8 mouse cellular contexts compared by ENCODE assay signal in the genomic region with DNA sequence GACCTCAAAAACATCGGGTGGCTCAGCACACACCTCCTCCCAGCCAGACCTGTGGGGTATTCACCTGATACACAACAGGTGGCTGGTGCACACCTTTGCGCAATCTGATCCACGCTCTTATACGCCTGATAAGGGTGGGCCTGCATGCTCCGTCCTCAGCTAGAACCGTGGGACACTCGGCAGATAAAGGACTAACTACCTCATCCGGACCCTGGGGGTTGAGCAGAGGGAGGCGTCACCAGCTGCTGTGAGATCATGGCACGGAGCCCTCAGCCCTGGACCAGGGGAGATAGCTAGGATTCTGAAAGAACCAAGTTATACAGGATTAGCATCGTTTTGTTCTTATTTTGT. TPM values are rescaled to one million over a fixed set of nuclear protein-coding genes. Genes with fewer than 3 reads are reported as not detected.
DNase-seq lines count a peak whose midpoint lies in the region; ATAC-seq and TF ChIP-seq lines count a peak whose summit lies in the region.

A gene (plus strand): TSS at position 73 of the 351 bp plus-strand sequence.

- H3K9me3 ChIP-seq in hindbrain, postnatal 0 days (ENCODE audit: low read length) = no peaks in the 10 kb centered on the region
- no peaks in the 10 kb centered on the region for H3K9me3 ChIP-seq in limb, embryonic 11.5 days (ENCODE audit: control insufficient read depth, low read length)
- no peaks in the 10 kb centered on the region for H3K9me3 ChIP-seq in midbrain, embryonic 10.5 days (replicated peaks)

- intact Hi-C loops in gastrocnemius, postnatal 14 days (cut with DNase I; ENCODE audit: low total_unique reads) = loop anchor here (10.0 kb wide), 1 partner anchor 69 kb away; no protein-coding TSS in a partner anchor

- H3K4me2 ChIP-seq in hindbrain, postnatal 0 days (ENCODE audit: low read depth, low read length) = peak within 1 kb of the TSS; percentile 87
- peak within 1 kb of the TSS; percentile 86 for H3K4me2 ChIP-seq in limb, embryonic 11.5 days (ENCODE audit: low read depth, severe bottlenecking)

- peak; percentile 46 to 49 for DNase-seq in right cerebral cortex, adult 2 months (ENCODE audit: low spot score in 2 of 2)
- no peak for DNase-seq in right cerebral cortex, postnatal 36 days (ENCODE audit: low spot score in 2 of 2)
- peak; percentile 65 to 77 for DNase-seq in cerebellum, postnatal 14 days
- DNase-seq in gastrocnemius, postnatal 14 days = peak; percentile 80
- peak; percentile 63 for DNase-seq in hindbrain, postnatal 0 days (ENCODE audit: low spot score)
- no peak for DNase-seq in limb, embryonic 11.5 days (ENCODE audit: low spot score)
- DNase-seq in midbrain, embryonic 10.5 days (ENCODE audit: low spot score) = peak; percentile 47
- peak; percentile 74 to 80 for DNase-seq in spleen, postnatal 36 days (ENCODE audit: low spot score in 2 of 2)

- H3K4me1 ChIP-seq in hindbrain, postnatal 0 days (ENCODE audit: insufficient read depth, low read length) = peaks cover 22% of the 10 kb centered on the region
- H3K4me1 ChIP-seq in limb, embryonic 11.5 days (ENCODE audit: control insufficient read depth, insufficient read depth, low read length) = no peaks in the 10 kb centered on the region; the same call in 1 of the 2 replicates
- H3K4me1 ChIP-seq in midbrain, embryonic 10.5 days = peaks cover 43% of the 10 kb centered on the region

- under 1% methylated on average over 11 of the region's 11 CpGs for WGBS in hindbrain, postnatal 0 days
- WGBS in limb, embryonic 11.5 days = 2% methylated on average over 11 of the region's 11 CpGs
- 2% methylated on average over 11 of the region's 11 CpGs for WGBS in midbrain, embryonic 10.5 days

- no peak for TF ChIP-seq CTCF in hindbrain, postnatal 0 days (IDR thresholded peaks at IDR 0.05; ENCODE audit: low read depth)

- ATAC-seq in hindbrain, postnatal 0 days = peak; percentile 38
- peak; percentile 29 for ATAC-seq in limb, embryonic 11.5 days (ENCODE audit: insufficient number of reproducible peaks, low FRiP score, low TSS enrichment, low read depth)

- H3K36me3 ChIP-seq in hindbrain, postnatal 0 days (ENCODE audit: insufficient read depth, low read length) = no peaks in the 10 kb centered on the region
- H3K36me3 ChIP-seq in limb, embryonic 11.5 days (ENCODE audit: control insufficient read depth, insufficient read depth, low read length) = no peaks in the 10 kb centered on the region
- H3K36me3 ChIP-seq in midbrain, embryonic 10.5 days = no peaks in the 10 kb centered on the region

- peak within 1 kb of the TSS; percentile 96 for H3K27ac ChIP-seq in hindbrain, postnatal 0 days
- H3K27ac ChIP-seq in limb, embryonic 11.5 days (replicated peaks; ENCODE audit: low read depth, low read length) = peak within 1 kb of the TSS; percentile 70
- peak within 1 kb of the TSS; percentile 95 for H3K27ac ChIP-seq in midbrain, embryonic 10.5 days (replicated peaks)

- H3K4me3 ChIP-seq in hindbrain, postnatal 0 days (ENCODE audit: low read length) = peak within 1 kb of the TSS; percentile 87
- peak within 1 kb of the TSS; percentile 72 for H3K4me3 ChIP-seq in limb, embryonic 11.5 days (ENCODE audit: low read depth, low read length)
- H3K4me3 ChIP-seq in midbrain, embryonic 10.5 days = peak within 1 kb of the TSS; percentile 85

- peak within 1 kb of the TSS; percentile 85 for H3K9ac ChIP-seq in hindbrain, postnatal 0 days (replicated peaks; ENCODE audit: low read length)
- peak within 1 kb of the TSS; percentile 74 for H3K9ac ChIP-seq in limb, embryonic 11.5 days (ENCODE audit: low read length)

- no peaks in the 10 kb centered on the region for H3K27me3 ChIP-seq in hindbrain, postnatal 0 days (ENCODE audit: insufficient read depth, low read length)
- H3K27me3 ChIP-seq in limb, embryonic 11.5 days (ENCODE audit: control insufficient read depth, insufficient read depth, low read length) = no peaks in the 10 kb centered on the region
- no peaks in the 10 kb centered on the region for H3K27me3 ChIP-seq in midbrain, embryonic 10.5 days (ENCODE audit: low read depth, poor library complexity, severe bottlenecking)

RNA-seq across cellular contexts. Expression of the gene that starts here (rescaled TPM):
- under 1 TPM; 0.71 to 0.84 TPM for total RNA-seq in gastrocnemius, postnatal 14 days (2021)
- not detected in 2 replicates for total RNA-seq in hindbrain, postnatal 0 days (2014; rRNA removed)
- not detected in 2 replicates for polyA plus RNA-seq in hindbrain, postnatal 0 days (2015; fragmentation: Nextera tagmentation; extraction: Ambion mirVana)
- polyA plus RNA-seq in limb, embryonic 11.5 days (2014; fragmentation: Nextera tagmentation; extraction: Ambion mirVana) = 0.08 TPM in 1 of 2 replicates, not detected in the other
- 0.04 TPM in 1 of 2 replicates, not detected in the other for polyA plus RNA-seq in midbrain, embryonic 10.5 days (2016; fragmentation: Nextera tagmentation; extraction: Ambion mirVana)

Comparison
In these comparisons a context has a peak if more than half of its experiments do, and no peak if none do; other contexts are left out.
1. DNase-seq: peak in right cerebral cortex, adult 2 months (2 of 2), cerebellum, postnatal 14 days (2 of 2) and spleen, postnatal 36 days (2 of 2); none in right cerebral cortex, postnatal 36 days (0 of 2) and limb, embryonic 11.5 days (single experiment).
2. Peak in DNase-seq in gastrocnemius, postnatal 14 days; RNA of the gene not detected or under 1 TPM.
3. Peak in DNase-seq, ATAC-seq, H3K4me3 ChIP-seq, H3K27ac ChIP-seq, H3K9ac ChIP-seq and H3K4me2 ChIP-seq in hindbrain, postnatal 0 days; RNA of the gene not detected or under 1 TPM.
4. Peak in ATAC-seq, H3K4me3 ChIP-seq, H3K27ac ChIP-seq, H3K9ac ChIP-seq and H3K4me2 ChIP-seq in limb, embryonic 11.5 days; RNA of the gene not detected or under 1 TPM.
5. Peak in DNase-seq, H3K4me3 ChIP-seq and H3K27ac ChIP-seq in midbrain, embryonic 10.5 days; RNA of the gene not detected or under 1 TPM.
6. Peak in every context shown above with its lines, with median percentiles within 50 percentile points of each other: H3K27ac ChIP-seq and H3K4me3 ChIP-seq.